Mouse (Mus musculus): ENCODE measurements around the gene Anks6. TPM values are rescaled to one million over a fixed set of nuclear protein-coding genes. Genes with fewer than 3 reads are reported as not detected.

Gene Anks6
- total and polyA plus RNA-seq, 3 experiments, result not detected

- no peaks in the 10 kb centered on the region for H3K36me3 ChIP-seq (ENCODE audit: control insufficient read depth in 1 of 2, insufficient read depth in 2 of 2, low read length in 2 of 2)
- H3K79me2 ChIP-seq (ENCODE audit: control insufficient read depth, insufficient read depth, low read length, poor library complexity), result no peaks in the 10 kb centered on the region
- no peaks in the 10 kb centered on the region for H3K9me3 ChIP-seq (replicated peaks; ENCODE audit: insufficient read depth, low read length)
- no peak for TF ChIP-seq ETS1 (IDR thresholded peaks at IDR 0.05; ENCODE audit: low read depth, low read length)
- TF ChIP-seq USF2 (IDR thresholded peaks at IDR 0.05; ENCODE audit: borderline replicate concordance in 1 of 2, insufficient read depth in 1 of 2, low read depth in 1 of 2, low read length in 2 of 2), result no peak
- TF ChIP-seq SMC3 (IDR thresholded peaks at IDR 0.05; ENCODE audit: low read depth, low read length), result no peak
- no peak for TF ChIP-seq GATA1 (IDR thresholded peaks at IDR 0.05; ENCODE audit: low read depth, low read length)
- no peak for TF ChIP-seq ZNF384 (IDR thresholded peaks at IDR 0.05; ENCODE audit: low read depth, low read length)
- TF ChIP-seq RCOR1 (IDR thresholded peaks at IDR 0.05; ENCODE audit: low read depth, low read length), result no peak
- no peak for DNase-seq (ENCODE audit: low read depth, low spot score)
- H3K4me1 ChIP-seq (ENCODE audit: control insufficient read depth in 1 of 2, insufficient read depth in 2 of 2, low read length in 2 of 2), result no peaks in the 10 kb centered on the region
- no peak overlapping the region for H3K27ac ChIP-seq (ENCODE audit: control insufficient read depth, low read depth, low read length)
- H3K4me3 ChIP-seq (ENCODE audit: control insufficient read depth in 1 of 2, insufficient read depth in 1 of 2, low read depth in 2 of 2, low read length in 2 of 2), result no peak overlapping the region
- H3K9ac ChIP-seq (ENCODE audit: control insufficient read depth, low read depth, low read length, poor library complexity, severe bottlenecking), result no peak overlapping the region
- no peaks in the 10 kb centered on the region for H3K27me3 ChIP-seq (ENCODE audit: control insufficient read depth in 1 of 2, insufficient read depth in 2 of 2, low read length in 2 of 2)
Observed at GRCm38 (mm10) chr4:47060900-47061299, 3.7 kb upstream of the Anks6 start.

GRCm38 (mm10) chr4:47057510-47058325 is 491 bp upstream of the Anks6 start:
- Histone ChIP-seq H3K36me3 (ENCODE audit: control insufficient read depth in 1 of 2, insufficient read depth in 2 of 2, low read length in 2 of 2) (no peaks in the 10 kb centered on the region), H3K4me1 (ENCODE audit: control insufficient read depth in 1 of 2, insufficient read depth in 2 of 2, low read length in 2 of 2) (no peaks in the 10 kb centered on the region), H3K9me3 (replicated peaks; ENCODE audit: insufficient read depth, low read length) (no peaks in the 10 kb centered on the region), H3K27me3 (ENCODE audit: control insufficient read depth in 1 of 2, insufficient read depth in 2 of 2, low read length in 2 of 2) (no peaks in the 10 kb centered on the region), H3K79me2 (ENCODE audit: control insufficient read depth, insufficient read depth, low read length, poor library complexity) (no peaks in the 10 kb centered on the region), H3K27ac (ENCODE audit: control insufficient read depth, low read depth, low read length) (no peak overlapping the region), H3K4me3 (ENCODE audit: control insufficient read depth in 1 of 2, insufficient read depth in 1 of 2, low read depth in 2 of 2, low read length in 2 of 2) (no peak overlapping the region), H3K9ac (ENCODE audit: control insufficient read depth, low read depth, low read length, poor library complexity, severe bottlenecking) (no peak overlapping the region)
- no peak for DNase-seq (ENCODE audit: low read depth, low spot score)
- TF ChIP-seq TCF12 (IDR thresholded peaks at IDR 0.05; ENCODE audit: low read depth, low read length) (no peak), RAD21 (IDR thresholded peaks at IDR 0.05; ENCODE audit: low read depth, low read length) (no peak), EP300 (IDR thresholded peaks at IDR 0.05; ENCODE audit: low read depth in 1 of 2, low read length in 2 of 2) (no peak), ZMIZ1 (IDR thresholded peaks at IDR 0.05; ENCODE audit: low read depth, low read length) (no peak), NELFE (IDR thresholded peaks at IDR 0.05; ENCODE audit: low read depth, low read length) (no peak), CHD2 (IDR thresholded peaks at IDR 0.05; ENCODE audit: low read length) (no peak), CTCF (IDR thresholded peaks at IDR 0.05 in 2 of 3, conservative IDR thresholded peaks at IDR 0.05 in 1 of 3; ENCODE audit: control insufficient read depth in 1 of 3, insufficient read depth in 1 of 3, low read depth in 2 of 3, low read length in 3 of 3, poor library complexity in 1 of 3, severe bottlenecking in 1 of 3) (no peak), UBTF (IDR thresholded peaks at IDR 0.05; ENCODE audit: borderline replicate concordance, insufficient read depth, low read depth, low read length) (no peak), GABPA (IDR thresholded peaks at IDR 0.05; ENCODE audit: low read depth, low read length) (no peak), BHLHE40 (IDR thresholded peaks at IDR 0.05; ENCODE audit: borderline replicate concordance, low read depth, low read length) (no peak), USF1 (IDR thresholded peaks at IDR 0.05; ENCODE audit: low read depth, low read length) (no peak), MYC (IDR thresholded peaks at IDR 0.05; ENCODE audit: low read depth, low read length) (no peak), KAT2A (conservative IDR thresholded peaks at IDR 0.05; ENCODE audit: low read depth, low read length) (no peak), ZKSCAN1 (IDR thresholded peaks at IDR 0.05; ENCODE audit: low read depth, low read length) (no peak), SIN3A (IDR thresholded peaks at IDR 0.05; ENCODE audit: low read length) (no peak), POLR2AphosphoS2 (IDR thresholded peaks at IDR 0.05; ENCODE audit: low read length) (no peak), ZC3H11A (IDR thresholded peaks at IDR 0.05; ENCODE audit: low read depth, low read length) (no peak), RCOR1 (IDR thresholded peaks at IDR 0.05; ENCODE audit: low read depth, low read length) (no peak)

Data from MEL (cell line).